Mouse (Mus musculus) ES-Bruce4 (cell line): ENCODE measurements at regions not wholly inside any gene's neighbourhood (a gene's known extent, or its start where the extent isn't known, plus 50 kb on each side); places are given as distances from the start of the nearest gene placed in this dataset.

ENCODE experiments used
- CTCF ChIP-seq: IDR thresholded peaks from one replicate; pipeline ENCODE4 v1.8.1; 2011; ENCODE audit warnings: low read depth, low read length
- POLR2A ChIP-seq: IDR thresholded peaks from one replicate; pipeline ENCODE4 v1.8.1; 2011; ENCODE audit warnings: low read length; ENCODE audit not compliant: insufficient read depth

DNA sequence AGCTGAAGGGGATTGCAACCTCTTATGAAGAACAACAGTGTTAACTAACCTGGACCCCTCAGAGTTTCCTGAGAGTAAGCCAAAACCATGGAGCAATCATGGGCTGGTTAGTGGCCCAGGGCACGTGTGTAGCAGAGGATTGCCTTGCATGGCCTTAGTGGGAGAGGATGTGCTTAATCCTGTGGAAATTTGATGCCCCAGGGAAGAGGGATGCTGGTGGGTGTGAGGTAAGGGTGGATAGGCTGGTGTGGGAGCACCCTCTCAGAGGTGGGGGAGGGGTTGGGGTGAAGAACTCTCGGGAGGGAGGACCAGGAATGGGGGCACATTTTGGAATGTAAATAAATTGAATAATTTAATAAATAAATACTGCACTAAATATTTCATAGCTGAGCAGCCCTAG, 288.2 kb upstream of the Kcnh7 start:
- TF ChIP-seq POLR2A, result no peak
- no peak for TF ChIP-seq CTCF
